Mouse (Mus musculus) lung, postnatal 0 days (tissue): ENCODE measurements around the gene Tmigd3.

Experiments
- CTCF ChIP-seq: IDR thresholded peaks from 2 replicates; pipeline ENCODE4 v1.5.1; 2016; ENCODE audit warnings: antibody characterized with exemption, mild to moderate bottlenecking
- EP300 ChIP-seq: IDR thresholded peaks from 2 replicates; pipeline ENCODE4 v1.6.1; 2016; ENCODE audit warnings: antibody characterized with exemption, mild to moderate bottlenecking, control low read depth

- TF ChIP-seq EP300 = no peak
- no peak for TF ChIP-seq CTCF
Observed at GRCm38 (mm10) chr3:105927561-105928194, 57.0 kb downstream of the Tmigd3 start.
